Mouse (Mus musculus): Measurements from ENCODE around the gene Trex2.
"Not testable (repeated sequence)": the region's sequence is repeated elsewhere in the genome, so short reads cannot be mapped to it uniquely, and the experiment has no call there.

Trex2 gene

DNA sequence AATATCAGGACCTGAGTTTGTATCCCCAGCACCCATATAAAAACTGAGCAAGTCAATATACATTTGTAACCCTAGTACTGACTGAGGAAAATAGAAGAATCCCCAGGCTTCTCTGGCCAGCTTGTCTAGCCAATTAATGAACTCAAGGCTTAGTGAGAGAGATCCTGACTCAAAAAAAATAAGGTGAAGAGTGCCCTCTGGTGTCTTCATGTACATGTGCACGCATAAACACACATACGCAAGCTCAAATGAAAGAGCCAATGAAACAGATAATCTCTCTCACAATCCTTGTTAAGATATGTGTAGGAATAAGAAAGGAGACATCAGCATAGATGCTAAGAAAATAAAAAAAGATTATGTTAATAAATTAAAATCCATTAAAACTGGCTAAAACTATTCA lies 5.1 kb downstream of the Trex2 start:
- no peak for DNase-seq (ENCODE audit: low read depth, low spot score)

GRCm38 (mm10) chrX:73412767-73413166 lies 22.4 kb downstream of the Trex2 start:
- no peak for DNase-seq (ENCODE audit: low read depth, low spot score)

DNA sequence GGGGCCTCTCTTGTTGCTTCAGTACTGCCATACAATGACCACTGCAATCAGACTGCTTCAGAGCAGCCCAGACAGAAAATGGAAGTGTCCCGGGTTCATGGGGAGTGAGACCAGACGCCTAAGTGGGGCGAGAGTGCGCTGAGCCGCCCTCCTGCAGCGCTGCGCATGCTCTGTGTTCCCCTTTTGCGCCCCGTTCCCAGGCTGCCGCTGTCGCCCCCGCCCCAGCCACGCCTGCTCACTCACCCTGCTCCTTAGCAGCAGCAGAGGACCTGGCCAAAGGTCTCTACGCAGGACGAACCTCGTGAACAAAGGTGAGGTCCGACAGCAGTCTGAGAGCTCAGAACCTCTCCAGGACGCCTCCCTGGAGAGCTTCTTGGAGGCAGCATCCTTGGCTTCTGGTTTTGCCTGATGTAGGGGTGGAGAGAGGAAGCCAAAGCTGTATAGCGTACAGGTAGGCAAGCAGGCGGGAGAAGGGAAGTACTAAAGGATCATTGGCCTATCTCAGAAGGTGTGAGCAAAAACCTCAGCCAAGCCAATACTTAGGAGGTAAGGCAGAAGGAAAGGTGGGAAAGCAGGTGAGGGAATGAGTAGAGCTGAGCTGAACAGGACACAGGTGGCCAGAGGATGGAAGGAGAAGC lies 24.1 kb downstream of the Trex2 start, which contains the start of gene Zfp92:
Gene Zfp92, plus strand, starts transcription at position 217 of the 638 bp plus-strand sequence.
- no peak for DNase-seq (ENCODE audit: low read depth, low spot score)

- DNase-seq (ENCODE audit: low read depth, low spot score): no peak
Measured at GRCm38 (mm10) chrX:73401616-73402015, 33.5 kb downstream of the Trex2 start.

DNA sequence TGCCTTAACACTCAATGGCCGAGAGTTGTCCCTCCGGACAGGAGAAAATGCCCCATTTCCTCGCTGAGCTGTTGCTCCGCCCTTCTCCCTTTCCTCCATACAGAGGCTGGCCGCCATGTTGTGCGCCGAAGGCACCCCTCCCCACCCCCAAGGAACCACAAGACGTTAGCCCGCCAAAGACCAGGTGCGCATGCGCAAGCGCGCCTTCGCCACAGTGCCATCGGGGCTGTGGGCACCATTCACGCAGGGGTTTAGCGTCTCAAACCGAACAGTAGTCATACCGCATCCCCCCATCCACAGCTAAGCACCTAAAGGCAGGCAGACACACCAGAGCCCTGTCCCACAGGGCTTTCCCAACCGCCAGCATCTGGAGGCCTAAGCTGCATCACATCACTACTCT lies 34.2 kb downstream of the Trex2 start:
- no peak for DNase-seq (ENCODE audit: low read depth, low spot score)

DNA sequence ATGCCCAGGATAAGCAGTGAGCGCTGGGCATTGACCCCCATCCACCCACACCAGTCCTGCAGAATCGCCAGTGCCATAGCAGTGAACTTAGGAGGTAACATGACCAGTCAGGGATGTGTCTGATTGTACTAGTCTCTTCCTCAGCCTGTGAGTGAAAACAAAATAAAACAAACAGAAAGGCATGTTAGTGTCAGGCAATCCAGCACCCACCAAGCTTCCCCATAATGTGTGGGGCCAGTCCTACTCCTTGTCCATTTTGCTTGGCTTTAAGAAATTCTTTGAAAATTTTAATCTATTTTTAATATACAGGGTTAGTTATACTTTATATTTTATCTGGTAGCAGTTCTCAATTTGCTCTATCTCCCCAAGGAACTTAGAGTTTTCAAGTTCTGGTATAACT lies 36.5 kb downstream of the Trex2 start, which contains the start of gene Gm18336:
Gene Gm18336, minus strand, starts transcription at position 101 of the 400 bp plus-strand sequence.
- DNase-seq (ENCODE audit: low read depth, low spot score): not testable (repeated sequence)

- no peak for DNase-seq (ENCODE audit: low read depth, low spot score)
Measured at GRCm38 (mm10) chrX:73396446-73396845, 38.7 kb downstream of the Trex2 start.

DNA sequence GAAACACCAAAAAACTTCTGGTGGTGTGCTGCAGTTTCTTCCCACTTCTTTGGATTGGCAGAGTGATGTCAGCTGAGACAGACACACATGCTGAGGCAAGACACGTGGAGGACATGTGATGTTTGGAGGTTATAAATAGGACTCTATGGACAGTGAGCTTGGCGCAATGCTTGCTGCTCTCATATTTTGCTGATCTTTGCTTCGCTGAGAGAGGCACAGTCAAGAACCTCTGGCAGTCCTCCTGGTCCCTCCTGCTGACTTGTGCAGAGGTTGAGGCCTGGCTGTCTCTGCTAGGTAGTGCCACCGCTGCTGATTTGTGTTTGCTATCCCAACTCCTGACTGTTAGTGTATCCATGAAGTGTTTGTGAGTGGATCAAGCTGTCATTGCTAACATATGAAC lies 43.7 kb downstream of the Trex2 start:
- DNase-seq (ENCODE audit: low read depth, low spot score): no peak

GRCm38 (mm10) chrX:73384924-73385323 lies 50.2 kb downstream of the Trex2 start:
- no peak for DNase-seq (ENCODE audit: low read depth, low spot score)

DNA sequence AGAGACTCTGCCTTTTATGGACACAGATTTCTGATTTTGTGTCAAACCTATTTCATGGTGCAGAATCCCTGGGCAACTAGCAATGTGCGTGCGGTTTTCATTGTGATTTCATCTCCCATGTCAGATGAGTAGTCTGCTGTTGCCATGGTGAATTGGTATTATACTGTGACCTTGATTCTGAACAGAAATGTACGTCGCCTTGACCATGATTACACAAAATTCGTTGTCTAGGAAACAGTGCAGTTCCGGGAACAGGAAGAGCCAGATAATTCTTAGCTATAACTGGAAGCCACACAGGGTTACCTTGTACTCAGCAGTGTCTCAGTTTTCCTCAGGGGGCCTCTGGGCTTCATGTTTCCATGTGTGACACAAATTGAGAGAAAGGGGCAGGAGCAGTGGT lies 50.7 kb downstream of the Trex2 start:
- no peak for DNase-seq (ENCODE audit: low read depth, low spot score)
